Mouse (Mus musculus) liver, postnatal 0 days (tissue): ENCODE measurements around the gene Arhgap25.

Experiments used
- CTCF ChIP-seq: sonication (generic); IDR thresholded peaks from 2 replicates; pipeline ENCODE4 v1.5.1; 2016; ENCODE audit warnings: antibody characterized with exemption, low read depth
- EP300 ChIP-seq: IDR thresholded peaks from 2 replicates; pipeline ENCODE4 v1.6.1; 2016; ENCODE audit warnings: antibody characterized with exemption, low read depth, mild to moderate bottlenecking

GRCm38 (mm10) chr6:87522236-87522635 is 10.8 kb downstream of the Arhgap25 start:
- TF ChIP-seq CTCF (peak; percentile 66), EP300 (no peak)
